Mouse (Mus musculus): Measurements from ENCODE around the gene Ints1.

GRCm38 (mm10) chr5:139754753-139755152 lies 20.7 kb downstream of the Ints1 start:
- peak; percentile 95 for TF ChIP-seq CTCF (IDR thresholded peaks at IDR 0.05; ENCODE audit: low read depth)
- TF ChIP-seq EP300 (IDR thresholded peaks at IDR 0.05; ENCODE audit: low read depth): no peak

Data from liver, embryonic 14.5 days (tissue).